Mouse (Mus musculus): ENCODE measurements around the gene Gm11563. TPM values are rescaled to one million over a fixed set of nuclear protein-coding genes. Genes with fewer than 3 reads are reported as not detected.
"Not testable (repeated sequence)": the region's sequence is repeated elsewhere in the genome, so short reads cannot be mapped to it uniquely, and the experiment has no call there.

The Gm11563 gene
- total and polyA plus RNA-seq, 2 experiments from 2014 or later = not detected

GRCm38 (mm10) chr11:99634653-99635134, 24.1 kb downstream of the Gm11563 start, which contains the start of gene Krtap4-2:
Gene Krtap4-2, minus strand, starts transcription at chr11:99635084.
- no peak for ATAC-seq
- 36% methylated on average over 5 of the region's 8 CpGs for WGBS
- H3K4me1 ChIP-seq (ENCODE audit: insufficient read depth) = no peaks in the 10 kb centered on the region
- no peaks in the 10 kb centered on the region for H3K36me3 ChIP-seq (ENCODE audit: insufficient read depth)
- H3K4me3 ChIP-seq (ENCODE audit: low read depth, low read length) = no peak within 1 kb of the TSS
- H3K9ac ChIP-seq = no peak within 1 kb of the TSS
- no peak within 1 kb of the TSS for H3K27ac ChIP-seq (ENCODE audit: low read depth, low read length)
- H3K9me3 ChIP-seq (ENCODE audit: low read length) = no peaks in the 10 kb centered on the region
- H3K27me3 ChIP-seq (ENCODE audit: insufficient read depth, low read length) = no peaks in the 10 kb centered on the region
- H3K4me2 ChIP-seq (ENCODE audit: low read depth) = no peak within 1 kb of the TSS
- DNase-seq = no peak
- no peak for TF ChIP-seq CTCF (IDR thresholded peaks at IDR 0.05; ENCODE audit: low read depth)

GRCm38 (mm10) chr11:99633293-99633692, 25.5 kb downstream of the Gm11563 start:
- Histone ChIP-seq H3K36me3 (ENCODE audit: insufficient read depth) (no peaks in the 10 kb centered on the region), H3K9me3 (ENCODE audit: low read length) (no peaks in the 10 kb centered on the region), H3K4me3 (ENCODE audit: low read depth, low read length) (no peak overlapping the region), H3K27me3 (ENCODE audit: insufficient read depth, low read length) (no peaks in the 10 kb centered on the region), H3K27ac (ENCODE audit: low read depth, low read length) (no peak overlapping the region), H3K4me1 (ENCODE audit: insufficient read depth) (no peaks in the 10 kb centered on the region), H3K4me2 (ENCODE audit: low read depth) (no peak overlapping the region), H3K9ac (no peak overlapping the region)
- WGBS = 61% methylated on average over 2 of the region's 2 CpGs
- DNase-seq = no peak
- no peak for TF ChIP-seq CTCF (IDR thresholded peaks at IDR 0.05; ENCODE audit: low read depth)
- ATAC-seq = no peak

GRCm38 (mm10) chr11:99630890-99631289, 27.9 kb downstream of the Gm11563 start:
- Histone ChIP-seq H3K4me3 (ENCODE audit: low read depth, low read length) (no peak overlapping the region), H3K27me3 (ENCODE audit: insufficient read depth, low read length) (no peaks in the 10 kb centered on the region), H3K27ac (ENCODE audit: low read depth, low read length) (no peak overlapping the region), H3K4me2 (ENCODE audit: low read depth) (no peak overlapping the region), H3K9me3 (ENCODE audit: low read length) (no peaks in the 10 kb centered on the region), H3K9ac (no peak overlapping the region), H3K4me1 (ENCODE audit: insufficient read depth) (no peaks in the 10 kb centered on the region), H3K36me3 (ENCODE audit: insufficient read depth) (no peaks in the 10 kb centered on the region)
- DNase-seq (no peak), ATAC-seq (no peak)
- no peak for TF ChIP-seq CTCF (IDR thresholded peaks at IDR 0.05; ENCODE audit: low read depth)
- WGBS = 76% methylated on average over 3 of the region's 3 CpGs

GRCm38 (mm10) chr11:99628138-99628537, 30.6 kb downstream of the Gm11563 start, which contains the start of gene Krtap4-1:
Gene Krtap4-1, minus strand, starts transcription at chr11:99628238.
- Histone ChIP-seq H3K9me3 (ENCODE audit: low read length) (no peaks in the 10 kb centered on the region), H3K4me2 (ENCODE audit: low read depth) (no peak within 1 kb of the TSS), H3K9ac (no peak within 1 kb of the TSS), H3K4me3 (ENCODE audit: low read depth, low read length) (no peak within 1 kb of the TSS), H3K4me1 (ENCODE audit: insufficient read depth) (no peaks in the 10 kb centered on the region), H3K27ac (ENCODE audit: low read depth, low read length) (no peak within 1 kb of the TSS), H3K27me3 (ENCODE audit: insufficient read depth, low read length) (no peaks in the 10 kb centered on the region), H3K36me3 (ENCODE audit: insufficient read depth) (no peaks in the 10 kb centered on the region)
- 83% methylated on average over 4 of the region's 4 CpGs for WGBS
- DNase-seq = no peak
- TF ChIP-seq CTCF (IDR thresholded peaks at IDR 0.05; ENCODE audit: low read depth) = no peak
- no peak for ATAC-seq

GRCm38 (mm10) chr11:99620335-99620734, 38.4 kb downstream of the Gm11563 start, which contains the start of gene Gm11562:
Gene Gm11562, minus strand, starts transcription at chr11:99620435.
- no peaks in the 10 kb centered on the region for H3K4me1 ChIP-seq (ENCODE audit: insufficient read depth)
- DNase-seq = no peak
- no peak within 1 kb of the TSS for H3K9ac ChIP-seq
- no peak for TF ChIP-seq CTCF (IDR thresholded peaks at IDR 0.05; ENCODE audit: low read depth)
- H3K9me3 ChIP-seq (ENCODE audit: low read length) = no peaks in the 10 kb centered on the region
- H3K27me3 ChIP-seq (ENCODE audit: insufficient read depth, low read length) = no peaks in the 10 kb centered on the region
- no peak within 1 kb of the TSS for H3K4me2 ChIP-seq (ENCODE audit: low read depth)
- 87% methylated on average over 2 of the region's 2 CpGs for WGBS
- H3K4me3 ChIP-seq (ENCODE audit: low read depth, low read length) = no peak within 1 kb of the TSS
- ATAC-seq = no peak
- no peak within 1 kb of the TSS for H3K27ac ChIP-seq (ENCODE audit: low read depth, low read length)
- no peaks in the 10 kb centered on the region for H3K36me3 ChIP-seq (ENCODE audit: insufficient read depth)

DNA sequence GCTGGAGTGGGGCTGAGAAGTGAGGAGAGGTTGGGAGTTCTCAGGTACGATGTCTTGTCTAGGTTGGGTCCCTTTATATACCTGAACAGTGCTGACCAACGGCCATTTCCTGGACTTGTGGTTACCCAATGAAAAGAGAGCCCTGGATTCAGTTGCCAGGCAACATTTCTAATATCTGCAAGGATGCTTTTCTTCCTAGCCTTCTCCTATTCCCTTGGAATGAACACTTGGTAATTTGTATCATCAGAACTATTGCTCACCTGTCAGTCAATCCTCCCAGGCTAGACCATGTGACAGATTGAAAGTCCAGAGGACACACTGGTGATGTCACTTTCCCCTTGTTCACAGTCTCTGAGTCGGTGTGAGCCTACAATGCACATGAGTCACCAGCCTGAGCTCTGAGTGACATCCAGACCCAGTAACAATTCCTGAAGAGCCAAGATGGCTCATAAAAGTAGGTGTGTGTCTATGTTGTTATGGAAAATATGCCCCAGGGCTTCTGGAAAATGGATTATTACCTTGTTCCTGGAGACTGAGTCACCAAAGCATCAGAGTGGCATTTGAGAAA, 43.9 kb downstream of the Gm11563 start, which contains the start of gene Krtap2-4:
Gene Krtap2-4, minus strand, starts transcription at position 51 of the 568 bp plus-strand sequence.
- no peak within 1 kb of the TSS for H3K27ac ChIP-seq (ENCODE audit: low read depth, low read length)
- H3K36me3 ChIP-seq (ENCODE audit: insufficient read depth) = no peaks in the 10 kb centered on the region
- no peaks in the 10 kb centered on the region for H3K27me3 ChIP-seq (ENCODE audit: insufficient read depth, low read length)
- no peaks in the 10 kb centered on the region for H3K4me1 ChIP-seq (ENCODE audit: insufficient read depth)
- ATAC-seq = no peak
- H3K4me2 ChIP-seq (ENCODE audit: low read depth) = no peak within 1 kb of the TSS
- 57% methylated on average over 3 of the region's 3 CpGs for WGBS
- no peak within 1 kb of the TSS for H3K4me3 ChIP-seq (ENCODE audit: low read depth, low read length)
- no peaks in the 10 kb centered on the region for H3K9me3 ChIP-seq (ENCODE audit: low read length)
- no peak within 1 kb of the TSS for H3K9ac ChIP-seq
- DNase-seq = no peak
- TF ChIP-seq CTCF (IDR thresholded peaks at IDR 0.05; ENCODE audit: low read depth) = no peak

- not testable (repeated sequence) for H3K4me1 ChIP-seq (ENCODE audit: insufficient read depth); H3K9me3 ChIP-seq (ENCODE audit: low read length); H3K4me2 ChIP-seq (ENCODE audit: low read depth); DNase-seq; H3K27ac ChIP-seq (ENCODE audit: low read depth, low read length); H3K9ac ChIP-seq; H3K27me3 ChIP-seq (ENCODE audit: insufficient read depth, low read length); ATAC-seq; H3K4me3 ChIP-seq (ENCODE audit: low read depth, low read length); H3K36me3 ChIP-seq (ENCODE audit: insufficient read depth)
- 74% methylated on average over 1 of the region's 2 CpGs for WGBS
These were observed 48.7 kb downstream of the Gm11563 start, which contains the start of gene Gm11937 for GRCm38 (mm10) chr11:99610089-99610488. Gene Gm11937, minus strand, starts transcription at chr11:99610189.

All from forebrain, postnatal 0 days (tissue).